Mouse (Mus musculus): ENCODE measurements around the gene Rora.

Rora gene

DNA sequence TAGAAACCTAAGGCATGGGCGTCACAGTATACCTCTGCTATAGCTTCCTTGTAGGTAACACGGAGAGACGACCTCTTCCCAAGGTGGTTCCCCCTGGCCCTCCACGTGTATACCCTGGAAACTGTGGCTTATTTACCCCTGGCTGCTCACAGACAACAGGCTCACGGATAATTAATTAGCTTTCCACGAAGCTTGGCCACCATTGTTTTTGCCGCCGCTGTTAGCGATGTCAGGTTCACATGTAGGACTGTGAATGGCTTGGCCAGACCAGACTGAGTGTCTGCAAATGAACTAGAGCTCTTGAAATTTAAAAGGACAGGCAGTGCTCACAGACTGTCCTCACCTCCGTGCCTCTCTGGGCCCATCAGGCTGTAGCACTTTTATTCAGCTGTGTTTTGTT is 483.8 kb downstream of the Rora start:
- 72% methylated on average over 10 of the region's 10 CpGs for WGBS

DNA sequence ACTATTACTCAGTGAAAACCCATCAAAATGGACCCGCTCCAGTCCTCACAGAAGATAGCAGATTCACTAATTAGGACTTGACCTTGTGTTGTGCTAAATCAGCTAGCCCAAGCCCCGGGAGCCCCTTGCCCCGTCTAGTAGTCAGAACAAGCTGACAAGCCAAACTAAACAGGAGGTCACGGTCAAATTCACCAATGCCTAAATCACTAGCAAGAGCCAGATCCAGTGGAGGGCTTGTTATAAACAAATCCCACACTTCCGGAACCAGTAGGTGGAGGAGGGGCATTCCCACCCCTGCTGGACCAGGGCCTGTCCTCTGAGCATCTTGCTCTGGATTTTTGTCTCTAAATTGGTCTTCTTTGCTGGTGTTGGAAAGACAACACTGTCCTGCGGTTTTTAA is 486.6 kb downstream of the Rora start:
- 83% methylated on average over 6 of the region's 6 CpGs for WGBS

GRCm38 (mm10) chr9:69141859-69142258 is 488.3 kb downstream of the Rora start:
- 83% methylated on average over 4 of the region's 4 CpGs for WGBS

DNA sequence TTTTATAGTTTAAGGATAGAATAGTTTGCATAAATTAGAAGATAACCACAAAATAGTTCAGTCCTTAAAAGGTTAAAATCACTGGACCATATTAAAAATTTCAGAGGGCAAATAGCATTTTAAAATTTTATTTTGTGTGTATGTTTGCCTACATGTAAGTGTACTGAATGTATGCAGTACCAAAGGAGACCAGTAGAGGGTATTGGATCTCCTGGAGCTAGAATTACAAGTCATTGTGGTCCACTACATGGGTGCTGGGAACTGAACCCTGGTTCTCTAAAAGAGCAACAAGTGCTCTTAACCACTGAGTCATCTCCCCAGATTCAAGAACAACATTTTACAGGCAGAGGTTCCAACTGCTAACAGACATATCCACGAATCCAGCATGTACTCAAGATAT is 493.4 kb downstream of the Rora start:
- 97% methylated on average over 1 of the region's 1 CpGs for WGBS

DNA sequence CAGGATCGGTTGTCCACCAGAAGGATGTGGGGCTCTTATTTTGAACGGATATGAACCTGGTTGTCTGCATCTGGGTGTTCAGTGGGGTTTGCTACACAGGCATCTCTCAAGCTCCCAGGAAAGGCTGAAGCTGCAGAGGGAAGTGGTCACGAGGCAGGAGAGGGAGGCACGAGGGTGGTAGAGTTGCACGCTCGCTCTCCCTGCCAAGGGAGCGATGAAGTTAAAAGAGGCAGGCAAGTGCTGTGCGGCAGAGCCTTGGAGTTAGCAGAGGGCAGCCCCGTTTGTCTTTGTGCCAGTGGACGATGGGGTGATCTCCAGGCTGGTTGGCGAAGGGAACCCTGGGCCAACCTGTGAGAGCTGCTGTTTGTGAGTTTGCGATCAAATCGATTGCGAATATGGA is 496.6 kb downstream of the Rora start:
- 49% methylated on average over 14 of the region's 14 CpGs for WGBS

GRCm38 (mm10) chr9:69154684-69155083 is 501.1 kb downstream of the Rora start:
- WGBS: 90% methylated on average over 5 of the region's 5 CpGs

GRCm38 (mm10) chr9:69155836-69156595 is 502.4 kb downstream of the Rora start:
- 86% methylated on average over 8 of the region's 8 CpGs for WGBS

- WGBS: 93% methylated on average over 5 of the region's 5 CpGs
Measured at GRCm38 (mm10) chr9:69160818-69161217, 507.2 kb downstream of the Rora start.

DNA sequence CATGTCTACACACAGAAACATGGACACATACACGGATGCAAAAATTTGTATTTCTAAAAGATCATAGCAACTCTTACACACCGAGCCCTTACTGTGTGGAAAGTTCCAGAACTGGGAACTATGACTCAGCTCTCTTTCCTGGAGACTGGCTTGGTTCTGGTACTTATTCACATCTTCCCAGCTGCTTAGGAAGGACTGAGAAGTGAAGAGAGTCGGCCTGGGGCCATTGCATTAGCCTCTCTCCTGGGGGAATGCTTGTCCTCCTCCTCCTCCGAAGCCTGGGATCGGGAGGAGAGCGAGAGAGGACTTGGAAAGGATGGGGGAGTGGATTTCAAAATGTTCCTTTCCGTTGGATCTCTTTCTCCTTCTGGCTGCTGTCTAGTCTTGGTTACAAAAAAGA is 511.1 kb downstream of the Rora start:
- 58% methylated on average over 7 of the region's 7 CpGs for WGBS

GRCm38 (mm10) chr9:69165096-69165836 is 511.7 kb downstream of the Rora start:
- WGBS: 80% methylated on average over 7 of the region's 7 CpGs

GRCm38 (mm10) chr9:69174061-69174460 is 520.5 kb downstream of the Rora start:
- 88% methylated on average over 6 of the region's 6 CpGs for WGBS

DNA sequence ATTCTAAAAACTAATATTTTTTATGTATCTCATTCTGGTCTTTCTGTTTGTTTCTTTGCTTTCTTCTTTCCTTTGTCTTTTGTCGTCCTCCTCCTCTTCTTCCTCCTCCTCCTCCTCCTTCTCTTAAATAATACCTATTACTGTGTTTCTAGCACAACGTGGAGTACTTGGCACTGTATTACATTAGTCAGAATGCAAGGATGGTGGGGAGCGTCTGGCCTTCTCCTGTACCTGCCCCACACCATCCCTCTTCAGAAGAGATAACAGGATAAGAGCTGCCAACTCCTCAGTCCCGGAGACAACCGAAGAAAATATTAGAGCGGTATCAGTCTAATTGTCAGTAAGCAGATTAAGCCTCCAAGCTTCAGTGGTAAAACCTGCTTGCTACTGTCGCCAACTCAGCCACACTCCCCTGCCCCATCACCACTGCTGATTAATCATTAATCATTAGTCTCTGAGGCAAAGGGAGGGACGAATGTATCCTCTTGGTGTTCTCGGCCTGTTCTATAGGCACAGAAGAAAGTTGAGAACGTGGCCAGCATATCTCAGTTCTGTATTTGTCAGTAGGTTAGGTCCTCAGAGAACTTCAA is 521.0 kb downstream of the Rora start:
- 85% methylated on average over 10 of the region's 10 CpGs for WGBS

DNA sequence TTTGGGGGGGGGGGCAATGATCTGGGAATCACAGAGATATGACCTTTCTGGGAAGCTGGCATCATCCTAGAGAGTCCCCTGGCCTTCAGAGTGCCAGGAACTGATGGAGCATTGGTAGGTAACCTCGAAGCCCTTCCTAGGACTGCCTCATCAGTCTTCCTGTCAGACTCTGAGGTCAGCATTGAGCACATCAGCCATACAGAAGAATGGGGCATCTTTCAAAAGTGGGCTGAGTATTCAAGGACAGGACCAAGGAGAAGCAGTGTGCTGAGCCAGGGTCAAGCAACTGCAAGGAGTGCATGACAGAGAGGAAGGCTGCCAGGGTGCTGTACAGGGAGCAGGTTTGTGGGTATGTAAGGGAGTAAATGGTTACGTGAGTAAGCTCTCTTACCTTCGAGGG is 523.4 kb downstream of the Rora start:
- WGBS: 84% methylated on average over 3 of the region's 3 CpGs

DNA sequence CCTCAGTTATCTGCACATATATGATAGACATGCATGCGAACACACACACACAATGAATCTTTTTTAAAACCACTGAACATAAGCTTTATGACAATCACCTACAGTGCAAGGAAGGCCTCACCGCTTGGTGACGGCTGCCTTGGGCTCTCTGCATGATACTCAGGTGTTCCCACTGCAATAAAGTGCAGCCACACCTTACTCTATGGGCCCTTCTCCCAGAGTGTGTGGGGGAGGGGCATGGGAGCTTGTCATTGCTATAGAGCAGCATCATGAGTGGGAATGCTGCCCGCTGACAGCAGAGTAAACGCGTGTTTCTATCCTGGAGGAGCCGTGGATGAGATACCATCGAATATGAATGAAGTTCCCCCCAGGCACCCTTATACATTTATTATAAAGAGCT is 525.6 kb downstream of the Rora start:
- WGBS: 95% methylated on average over 8 of the region's 8 CpGs

GRCm38 (mm10) chr9:69180961-69181360 is 527.4 kb downstream of the Rora start:
- 45% methylated on average over 3 of the region's 3 CpGs for WGBS

GRCm38 (mm10) chr9:69183888-69184287 is 530.3 kb downstream of the Rora start:
- 88% methylated on average over 4 of the region's 4 CpGs for WGBS

DNA sequence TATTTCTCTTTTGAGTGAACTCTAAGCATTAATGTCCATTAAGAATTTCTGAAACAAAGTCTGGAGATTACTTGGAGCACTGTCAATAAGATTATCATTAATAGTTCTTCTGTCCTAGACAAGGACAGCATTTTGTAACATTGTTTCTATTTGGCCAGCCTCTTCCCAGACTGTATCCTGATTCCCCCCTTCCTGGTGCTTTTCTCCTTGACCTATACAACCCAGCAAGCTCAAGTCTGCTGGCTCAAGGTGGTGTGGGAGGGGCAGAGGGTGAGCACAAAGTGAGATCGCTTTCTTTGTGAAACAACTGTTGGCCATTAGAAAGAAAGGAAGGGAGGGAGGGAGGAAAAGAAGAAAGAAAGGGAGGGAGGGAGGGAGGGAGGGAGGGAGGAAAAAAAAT is 537.1 kb downstream of the Rora start:
- 75% methylated on average over 1 of the region's 1 CpGs for WGBS

DNA sequence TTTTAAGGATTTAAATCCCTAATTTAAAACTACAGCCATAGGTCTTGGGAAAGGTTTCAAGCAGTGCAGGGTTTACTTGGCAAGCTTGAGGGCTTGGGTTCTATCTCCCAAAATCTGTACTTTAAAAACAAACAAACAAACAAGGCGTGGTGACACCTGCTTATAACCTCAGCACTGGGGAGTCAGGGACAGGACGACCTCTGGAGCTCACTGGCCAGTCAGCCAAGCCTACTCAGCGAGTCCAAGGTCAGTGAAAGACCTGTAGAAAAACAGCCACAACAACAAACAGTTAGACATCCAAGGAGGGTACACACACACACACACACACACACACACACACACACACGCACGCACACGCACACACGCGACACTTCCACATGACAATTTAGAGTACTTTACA is 538.9 kb downstream of the Rora start:
- 95% methylated on average over 8 of the region's 8 CpGs for WGBS

GRCm38 (mm10) chr9:69194638-69195605 is 541.3 kb downstream of the Rora start:
- WGBS: 65% methylated on average over 13 of the region's 13 CpGs

DNA sequence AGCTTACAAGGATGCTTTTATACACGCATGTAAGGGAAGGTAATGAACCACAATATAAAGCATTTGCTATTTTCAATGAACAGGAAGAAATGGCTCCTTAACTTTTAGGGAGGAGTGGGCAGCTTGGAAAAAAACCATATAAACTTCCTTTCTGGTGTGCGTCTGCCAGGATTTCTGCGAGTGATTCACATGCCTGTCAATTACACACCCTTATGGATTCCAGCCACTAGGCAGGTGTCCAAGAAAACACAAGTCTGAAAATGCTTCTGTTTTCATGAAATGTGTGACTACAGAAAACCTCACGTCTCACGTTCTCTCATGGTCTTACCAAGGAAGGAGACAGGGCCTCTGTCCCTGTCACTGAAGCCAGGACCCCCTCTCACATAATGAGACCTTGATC is 560.2 kb downstream of the Rora start:
- WGBS: 30% methylated on average over 5 of the region's 5 CpGs

DNA sequence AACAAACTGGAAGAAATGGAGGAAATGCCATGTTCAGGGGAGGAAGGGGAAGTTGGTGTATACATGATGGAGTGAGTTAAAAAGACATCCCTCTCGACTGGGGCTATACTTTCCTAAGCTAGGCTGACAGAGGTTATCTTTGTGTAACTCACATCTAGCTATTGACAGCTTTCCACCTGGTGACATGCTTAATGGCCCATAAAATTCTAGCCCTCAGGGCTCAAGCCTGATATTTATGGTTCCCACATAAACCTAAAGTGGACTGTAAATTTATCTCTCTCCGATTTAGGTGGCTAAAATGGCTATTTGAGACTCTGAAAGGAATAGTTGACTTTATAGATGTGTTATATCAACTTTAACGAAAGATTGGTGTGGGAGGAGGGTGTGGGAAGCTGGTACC is 571.3 kb downstream of the Rora start:
- WGBS: 74% methylated on average over 3 of the region's 3 CpGs

GRCm38 (mm10) chr9:69226424-69226823 is 572.8 kb downstream of the Rora start:
- WGBS: 63% methylated on average over 3 of the region's 3 CpGs

All from cerebral cortex, adult 2 months (tissue).